Mouse (Mus musculus): ENCODE data around the gene Hcrt.

The Hcrt gene

DNA sequence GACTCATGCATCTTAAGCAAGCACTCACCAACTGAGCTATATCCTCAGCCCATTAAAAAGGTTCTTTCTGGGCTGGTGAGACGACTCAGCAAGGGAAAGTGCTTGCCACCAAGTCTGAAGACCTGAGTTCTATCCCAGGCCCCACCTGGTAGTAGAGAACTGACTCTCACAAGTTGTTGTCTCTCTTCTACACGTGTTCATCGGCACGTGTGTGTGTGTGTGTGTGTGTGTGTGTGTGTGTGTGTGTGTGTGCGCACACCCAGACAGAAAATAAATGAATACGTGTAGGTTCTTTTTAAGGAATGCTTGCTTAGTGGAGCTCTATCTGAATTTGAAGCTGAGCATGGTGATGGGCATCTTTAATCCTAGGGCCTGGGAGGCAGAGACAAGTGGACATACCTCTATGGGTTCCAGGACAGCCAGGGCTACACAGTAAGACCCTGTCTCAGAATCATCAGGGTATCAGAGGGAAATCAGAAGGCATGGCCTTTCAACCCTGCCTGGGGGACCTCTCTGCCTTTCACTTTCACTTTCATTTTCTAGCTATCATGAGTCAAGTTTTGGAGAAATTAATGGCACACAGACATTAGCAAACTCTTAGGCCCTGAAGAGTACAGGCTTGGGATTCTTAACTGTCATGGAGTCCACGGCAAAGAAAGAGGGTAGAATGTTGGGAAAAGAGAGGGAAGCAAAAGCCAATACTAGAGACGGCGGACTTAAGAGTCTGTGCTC is 27.4 kb downstream of the Hcrt start:
- no peak for DNase-seq

DNA sequence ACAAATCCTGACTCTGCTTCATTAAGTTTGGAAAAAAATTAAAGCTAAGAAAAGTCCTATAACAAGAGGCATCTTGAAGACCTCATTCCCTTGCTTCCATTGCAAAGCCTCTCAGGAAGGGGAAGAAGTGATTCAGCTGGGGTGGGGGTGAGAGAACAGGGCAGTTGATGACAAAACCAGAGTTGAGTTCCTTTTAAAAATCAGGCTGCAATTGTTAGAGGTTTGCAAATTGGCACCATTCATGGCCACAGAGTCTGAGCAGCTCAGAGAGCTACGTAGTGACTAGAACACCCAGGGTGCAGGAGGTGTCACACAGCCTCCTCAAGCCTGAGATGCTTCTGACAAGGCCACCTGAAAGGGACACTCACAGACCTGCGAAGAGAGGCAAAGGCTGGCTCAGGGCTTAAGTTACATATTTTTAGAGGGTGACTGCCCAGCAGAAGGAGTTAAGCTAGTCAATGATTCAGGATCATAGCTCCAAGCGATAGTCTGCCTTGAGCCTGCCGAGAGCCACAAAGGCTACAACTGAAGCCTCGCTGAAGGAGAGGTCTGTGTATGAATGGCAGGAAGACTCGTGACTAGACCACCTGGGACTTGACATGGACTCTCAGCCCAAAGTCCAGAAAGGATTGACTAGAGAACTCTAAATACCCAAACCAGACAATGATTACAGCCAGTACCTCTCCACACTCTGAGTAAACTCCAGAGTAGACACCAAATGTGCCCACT is 32.1 kb downstream of the Hcrt start:
- no peak for DNase-seq

DNA sequence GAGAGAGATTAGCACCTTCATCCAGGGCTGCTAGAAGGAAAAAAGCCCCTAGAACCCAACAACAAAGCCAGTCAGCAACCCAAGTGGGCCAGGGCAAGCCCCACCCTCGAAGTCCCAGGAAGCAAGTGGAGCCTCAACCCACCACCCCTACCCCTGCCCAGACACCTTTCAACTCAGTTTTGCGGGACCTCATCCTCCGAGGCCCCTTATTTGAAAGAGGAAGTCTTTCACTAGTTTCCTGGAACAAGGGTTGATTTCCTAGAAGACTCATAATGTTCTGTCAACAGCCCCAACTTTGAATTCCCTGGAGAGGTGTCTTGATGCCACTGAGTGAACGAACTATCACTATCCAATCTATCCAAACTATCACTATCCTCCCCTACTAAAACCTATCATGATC is 32.8 kb downstream of the Hcrt start:
- DNase-seq: no peak

DNA sequence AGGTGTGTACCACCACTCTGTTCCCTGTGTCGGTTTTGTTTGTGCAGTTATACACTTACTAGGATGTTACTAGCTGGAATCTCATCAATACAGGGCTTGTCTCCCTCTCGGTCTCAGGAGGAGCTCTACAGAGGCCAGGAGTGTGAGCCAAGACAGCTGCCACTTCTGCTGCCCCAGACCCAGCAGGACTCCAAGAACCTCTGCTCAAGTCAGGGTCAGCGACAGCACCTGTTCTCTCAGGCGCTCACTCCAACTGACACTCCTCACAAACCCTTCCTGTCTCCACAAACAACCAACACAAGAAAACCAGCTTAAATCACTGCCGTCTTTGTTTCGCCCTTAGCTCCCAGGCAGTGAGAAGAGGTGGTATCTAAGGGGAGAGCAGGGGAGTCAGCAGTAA is 34.1 kb downstream of the Hcrt start:
- DNase-seq: no peak

- peak; percentile 51 for DNase-seq
These were observed 35.5 kb downstream of the Hcrt start for GRCm38 (mm10) chr11:100727201-100727600.

GRCm38 (mm10) chr11:100724919-100725512 is 37.7 kb downstream of the Hcrt start:
- DNase-seq: peak; percentile 47

GRCm38 (mm10) chr11:100722493-100723028 is 40.2 kb downstream of the Hcrt start:
- DNase-seq: peak; percentile 50

DNA sequence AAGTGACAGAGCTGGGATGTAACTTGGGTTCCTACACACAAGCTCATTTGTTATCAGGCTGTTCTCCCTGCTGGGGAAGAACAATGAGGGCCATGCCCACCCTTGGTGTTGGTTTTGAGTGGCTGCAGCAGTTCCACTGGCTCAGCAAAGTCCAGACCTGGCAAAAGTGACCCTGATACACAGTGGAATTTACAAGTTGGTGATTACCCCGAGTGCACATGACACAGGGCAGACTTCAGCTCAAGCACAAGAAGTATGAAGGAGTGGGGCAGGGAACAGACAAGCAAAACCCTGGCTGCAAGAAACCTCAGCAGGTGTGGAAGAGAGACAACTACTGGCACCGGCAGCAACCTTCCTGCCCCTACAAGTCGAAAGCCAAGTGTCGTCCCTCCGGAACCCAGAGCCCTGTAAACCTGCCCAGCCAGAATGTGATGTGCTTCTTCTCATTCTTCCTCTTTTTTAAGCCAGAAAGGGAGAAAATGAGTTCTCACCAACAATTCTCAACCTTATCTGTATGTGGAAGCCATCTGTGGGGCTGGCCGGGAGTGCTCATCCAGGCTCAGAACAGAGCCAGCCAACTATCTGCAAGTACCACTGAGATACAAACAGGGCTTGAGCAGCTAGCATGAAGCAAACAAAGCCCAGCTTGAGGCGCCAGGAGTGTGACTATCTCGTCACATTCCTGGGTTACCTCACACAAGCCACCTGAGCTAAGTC is 40.8 kb downstream of the Hcrt start:
- DNase-seq: peak; percentile 55

DNA sequence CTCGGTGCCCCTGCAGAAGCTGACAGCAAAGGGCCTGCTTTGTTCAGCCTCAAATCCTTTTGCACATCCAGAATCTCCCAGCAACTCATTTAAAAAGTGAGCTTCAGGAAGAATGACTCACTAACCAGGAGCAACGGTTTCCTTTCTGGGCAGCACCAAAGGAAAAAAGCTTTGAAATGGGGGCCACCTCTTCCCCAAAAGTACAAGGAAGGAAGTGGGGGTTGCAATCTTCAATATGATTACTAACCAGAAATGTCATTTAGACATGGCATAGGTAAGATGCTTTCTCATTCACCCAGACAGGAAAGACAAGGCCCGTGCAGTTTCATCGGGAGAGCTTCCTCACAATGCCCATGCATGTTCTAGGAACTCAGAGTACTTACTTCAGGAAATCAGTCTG is 41.5 kb downstream of the Hcrt start:
- DNase-seq: no peak

DNA sequence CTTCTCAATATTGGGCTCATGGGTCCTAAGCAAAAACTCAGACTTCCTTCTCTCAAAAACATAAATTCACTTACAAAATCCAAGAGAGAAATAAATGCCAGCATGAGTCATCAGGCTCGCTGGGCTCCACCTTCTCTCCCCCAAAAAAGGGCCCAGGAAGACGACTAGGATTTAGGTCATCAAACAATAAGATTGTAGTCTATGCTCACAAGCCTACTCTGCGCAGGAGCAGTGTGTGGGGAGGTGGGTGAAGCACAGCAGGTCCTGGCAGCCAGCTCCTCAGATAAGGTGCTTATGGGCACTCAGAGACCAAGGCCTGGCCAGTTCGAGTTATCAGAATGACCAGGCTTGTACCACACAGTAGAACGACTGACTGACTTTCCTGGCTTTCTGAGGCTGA is 42.4 kb downstream of the Hcrt start:
- DNase-seq: no peak

- DNase-seq: no peak
These were observed 42.8 kb downstream of the Hcrt start for GRCm38 (mm10) chr11:100719893-100720292.

GRCm38 (mm10) chr11:100719312-100719711 is 43.4 kb downstream of the Hcrt start:
- no peak for DNase-seq

- DNase-seq: peak; percentile 54
These were observed 43.9 kb downstream of the Hcrt start for GRCm38 (mm10) chr11:100718866-100719265.

DNA sequence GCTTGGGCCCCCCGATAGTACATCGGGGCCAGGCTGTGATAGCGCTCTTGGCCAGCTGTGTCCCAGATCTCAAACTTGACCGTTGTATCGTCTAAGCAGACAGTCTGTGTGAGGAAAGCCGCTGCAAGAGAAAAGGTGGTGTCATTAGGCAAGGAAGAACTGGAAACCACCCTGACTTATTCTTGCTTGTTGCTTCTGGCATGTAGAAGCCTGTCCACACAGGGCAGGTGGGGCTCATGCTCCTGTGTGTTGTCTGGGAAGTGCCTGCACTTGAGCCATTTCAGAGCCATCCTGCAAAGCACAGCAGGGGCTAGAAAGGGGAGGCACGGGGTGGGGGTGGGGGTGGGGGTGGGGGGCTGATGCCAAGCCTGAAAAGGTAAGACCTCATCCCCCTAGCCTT is 44.3 kb downstream of the Hcrt start:
- DNase-seq: no peak

GRCm38 (mm10) chr11:100716649-100717048 is 46.1 kb downstream of the Hcrt start:
- no peak for DNase-seq

DNA sequence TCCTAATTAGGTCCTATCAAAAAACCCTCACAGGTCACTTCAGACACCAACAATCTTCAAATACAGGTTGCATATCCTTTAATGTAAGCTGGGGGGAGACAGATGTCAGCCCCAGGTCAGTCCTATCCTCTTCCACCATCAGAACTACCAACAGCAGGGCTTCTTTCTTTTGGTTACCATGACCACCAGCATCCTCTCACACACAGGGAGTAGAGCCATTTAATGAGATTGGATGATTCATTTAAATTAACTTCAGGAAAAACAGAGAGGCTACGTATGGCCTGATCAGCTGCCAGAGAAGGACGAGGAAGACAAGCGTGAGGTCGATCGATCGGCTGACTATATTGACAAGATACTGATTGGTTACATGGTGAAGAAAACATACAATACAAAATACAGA is 47.8 kb downstream of the Hcrt start:
- no peak for DNase-seq

DNA sequence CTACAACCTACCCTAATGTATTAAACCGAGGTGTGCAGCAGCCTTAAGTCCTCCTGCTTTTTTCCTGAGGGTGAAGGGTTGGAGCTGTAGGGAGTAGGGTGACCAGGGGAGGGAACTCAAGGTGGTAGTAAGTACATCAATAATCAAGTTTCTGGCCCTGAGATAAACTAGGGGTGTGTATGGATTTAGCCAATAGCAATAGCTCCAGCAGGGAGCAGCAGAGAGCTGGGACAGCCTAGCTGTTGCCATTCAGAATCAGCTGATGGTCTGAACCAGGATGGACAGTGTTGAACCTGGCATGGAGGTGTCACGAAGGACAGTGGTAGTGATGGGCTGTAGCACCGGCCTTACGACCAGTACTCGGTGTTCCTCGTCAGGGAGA is 48.2 kb downstream of the Hcrt start:
- DNase-seq: peak; percentile 87

DNA sequence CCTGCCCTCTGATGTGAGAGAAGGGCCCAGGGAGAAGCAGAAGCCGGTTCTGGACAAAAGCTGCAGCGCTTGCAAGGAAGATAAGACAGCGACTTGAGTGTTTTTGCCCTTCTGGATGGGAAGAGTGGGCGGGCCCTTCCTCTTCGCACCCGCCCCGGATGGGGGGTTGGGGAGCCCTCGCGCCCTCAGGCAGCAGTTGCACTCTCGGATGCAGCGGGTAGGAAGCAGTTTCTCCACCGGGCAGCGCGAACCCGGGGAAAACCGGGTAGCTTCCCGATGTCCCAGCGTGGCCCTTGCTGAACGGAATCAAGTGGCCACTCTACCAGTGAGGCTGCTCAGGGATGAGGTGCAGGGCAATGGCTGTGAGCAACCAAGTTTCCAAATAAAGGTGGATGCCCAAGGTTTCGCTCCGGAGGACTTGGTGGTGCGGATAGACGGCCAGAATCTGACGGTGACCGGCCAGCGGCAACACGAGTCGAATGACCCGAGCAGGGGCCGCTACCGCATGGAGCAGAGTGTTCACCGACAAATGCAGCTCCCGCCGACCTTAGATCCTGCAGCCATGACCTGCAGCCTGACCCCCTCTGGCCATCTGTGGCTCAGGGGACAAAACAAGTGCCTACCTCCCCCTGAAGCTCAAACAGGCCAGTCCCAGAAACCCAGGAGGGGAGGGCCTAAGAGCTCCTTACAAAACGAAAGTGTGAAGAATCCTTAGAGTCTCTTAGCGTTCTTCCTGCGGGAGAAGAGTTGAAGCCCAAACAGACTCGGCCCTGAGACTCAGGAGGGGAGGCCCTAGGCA is 48.8 kb downstream of the Hcrt start, which contains the start of gene Hspb9:
Hspb9 (plus strand) TSS at position 116 of the 799 bp plus-strand sequence.
- DNase-seq: peak; percentile 76

- DNase-seq: no peak
These were observed 49.6 kb downstream of the Hcrt start for GRCm38 (mm10) chr11:100713174-100713573.

DNA sequence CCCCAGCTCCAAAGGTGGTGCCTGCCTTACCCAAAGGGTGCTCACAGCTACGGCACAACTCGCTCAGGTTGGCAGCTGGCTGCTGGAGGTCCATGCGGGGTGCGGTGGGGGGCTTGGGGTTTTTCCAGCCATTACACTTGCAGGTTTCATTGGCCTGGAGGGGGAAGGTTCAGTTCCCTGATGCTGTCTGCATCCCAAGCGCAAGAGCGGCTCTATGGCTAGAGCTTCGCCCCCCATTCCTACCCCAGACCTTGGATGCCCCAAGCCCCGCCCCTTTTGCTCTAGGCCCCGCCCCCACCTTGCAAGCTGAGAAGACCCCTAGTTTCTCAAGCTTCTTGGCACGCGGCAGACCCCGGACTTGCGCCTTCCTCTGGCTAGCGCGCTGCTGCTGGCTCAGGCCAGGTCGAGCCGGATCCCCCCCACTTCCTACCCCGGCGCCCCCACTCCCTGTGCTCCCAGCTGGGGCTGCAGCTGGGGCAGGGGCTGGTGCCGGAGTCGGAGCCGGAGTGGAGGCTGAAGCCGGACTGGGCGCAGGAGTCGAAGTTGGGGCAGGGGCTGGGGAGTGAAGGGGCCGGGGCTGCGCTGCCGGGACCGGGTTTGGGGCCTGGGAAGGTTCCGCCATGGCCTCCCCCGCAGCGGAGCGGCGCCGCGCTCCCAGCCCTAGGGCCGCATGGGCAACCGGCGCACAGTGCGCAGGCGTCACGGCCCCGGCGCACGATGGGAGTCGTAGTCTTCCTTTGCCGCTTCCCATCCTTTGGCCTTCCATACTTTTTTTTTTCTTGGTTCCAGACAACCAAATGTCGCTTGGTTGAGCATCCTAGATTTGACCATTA is 50.7 kb downstream of the Hcrt start, which contains the start of gene Kat2a:
Kat2a (minus strand) TSS at position 683 of the 833 bp plus-strand sequence.
- peak; percentile 85 for DNase-seq

Data from kidney, adult 18-20 months (tissue).